In genomic region chr13:23497656-23498321, GRCm38 (mm10) we compare ENCODE assay signal across 8 mouse cellular contexts. TPM values are rescaled to one million over a fixed set of nuclear protein-coding genes. Genes with fewer than 3 reads are reported as not detected.
DNase-seq lines count a peak whose midpoint lies in the region; ATAC-seq and TF ChIP-seq lines count a peak whose summit lies in the region.

No protein-coding gene starts in this region.

- no peaks in the 10 kb centered on the region for H3K27me3 ChIP-seq in kidney, embryonic 14.5 days (ENCODE audit: control insufficient read depth, insufficient read depth, low read length)
- no peaks in the 10 kb centered on the region for H3K27me3 ChIP-seq in embryonic facial prominence, embryonic 11.5 days (ENCODE audit: control insufficient read depth, insufficient read depth, low read length)
- H3K27me3 ChIP-seq in hindbrain, embryonic 16.5 days (replicated peaks; ENCODE audit: control insufficient read depth, insufficient read depth, low read length): no peaks in the 10 kb centered on the region
- no peaks in the 10 kb centered on the region for H3K27me3 ChIP-seq in liver, embryonic 16.5 days (ENCODE audit: control insufficient read depth, insufficient read depth, low read depth, low read length)

- DNase-seq in kidney, adult 11 months: no peak
- DNase-seq in ES-E14 (ENCODE audit: low read depth, low spot score): peak; percentile 69
- peak; percentile 74 for DNase-seq in embryonic facial prominence, embryonic 11.5 days (ENCODE audit: low spot score)
- DNase-seq in ovary, postnatal 14 days (ENCODE audit: low spot score): no peak
- no peak for DNase-seq in gastrocnemius, postnatal 25 days

- 0 out of 2 replicates have a peak overlapping the region, but pooled peaks have one; percentile 38 for H3K9ac ChIP-seq in kidney, embryonic 14.5 days (ENCODE audit: low read depth, low read length)
- H3K9ac ChIP-seq in ES-E14 (ENCODE audit: insufficient read depth, low read depth, low read length, poor library complexity, severe bottlenecking): peak overlapping the region; percentile 44; the same call in 1 of the 2 replicates
- no peak overlapping the region for H3K9ac ChIP-seq in embryonic facial prominence, embryonic 11.5 days (replicated peaks; ENCODE audit: low read length)
- no peak overlapping the region for H3K9ac ChIP-seq in hindbrain, embryonic 16.5 days (ENCODE audit: low read depth, low read length)
- H3K9ac ChIP-seq in liver, embryonic 16.5 days (ENCODE audit: low read depth, low read length): no peak overlapping the region

- H3K9me3 ChIP-seq in kidney, embryonic 14.5 days (ENCODE audit: control insufficient read depth, low read length): no peaks in the 10 kb centered on the region
- H3K9me3 ChIP-seq in ES-E14 (ENCODE audit: control insufficient read depth, insufficient read depth, low read depth, low read length): no peaks in the 10 kb centered on the region
- H3K9me3 ChIP-seq in embryonic facial prominence, embryonic 11.5 days (replicated peaks; ENCODE audit: control insufficient read depth, low read length): no peaks in the 10 kb centered on the region
- H3K9me3 ChIP-seq in hindbrain, embryonic 16.5 days (ENCODE audit: control insufficient read depth, low read length): no peaks in the 10 kb centered on the region
- no peaks in the 10 kb centered on the region for H3K9me3 ChIP-seq in liver, embryonic 16.5 days (replicated peaks; ENCODE audit: control insufficient read depth, low read length)

- no peak overlapping the region for H3K27ac ChIP-seq in kidney, embryonic 14.5 days (ENCODE audit: low read depth, low read length)
- no peak overlapping the region for H3K27ac ChIP-seq in ES-E14 (ENCODE audit: insufficient read depth, low read depth, low read length, poor library complexity, severe bottlenecking)
- H3K27ac ChIP-seq in embryonic facial prominence, embryonic 11.5 days (replicated peaks; ENCODE audit: low read depth, low read length): no peak overlapping the region
- H3K27ac ChIP-seq in hindbrain, embryonic 16.5 days (ENCODE audit: low read depth, low read length): no peak overlapping the region
- no peak overlapping the region for H3K27ac ChIP-seq in liver, embryonic 16.5 days (ENCODE audit: low read length)

- H3K36me3 ChIP-seq in kidney, embryonic 14.5 days (ENCODE audit: control insufficient read depth, insufficient read depth, low read length): no peaks in the 10 kb centered on the region
- no peaks in the 10 kb centered on the region for H3K36me3 ChIP-seq in ES-E14 (ENCODE audit: control insufficient read depth, insufficient read depth, low read length, poor library complexity, severe bottlenecking)
- no peaks in the 10 kb centered on the region for H3K36me3 ChIP-seq in embryonic facial prominence, embryonic 11.5 days (replicated peaks; ENCODE audit: control insufficient read depth, insufficient read depth, low read depth, low read length)
- no peaks in the 10 kb centered on the region for H3K36me3 ChIP-seq in hindbrain, embryonic 16.5 days (ENCODE audit: control insufficient read depth, insufficient read depth, low read length)
- no peaks in the 10 kb centered on the region for H3K36me3 ChIP-seq in liver, embryonic 16.5 days (ENCODE audit: control insufficient read depth, insufficient read depth)

- peak overlapping the region; percentile 38 for H3K4me3 ChIP-seq in kidney, embryonic 14.5 days (ENCODE audit: low read length)
- H3K4me3 ChIP-seq in ES-E14 (ENCODE audit: insufficient read depth in 1 of 2, low read depth in 1 of 2, low read length in 2 of 2, poor library complexity in 1 of 2, severe bottlenecking in 1 of 2): peak overlapping the region; percentile 38 to 54
- H3K4me3 ChIP-seq in embryonic facial prominence, embryonic 11.5 days (ENCODE audit: low read depth, low read length): peak overlapping the region; percentile 26
- H3K4me3 ChIP-seq in hindbrain, embryonic 16.5 days (ENCODE audit: low read length): peak overlapping the region; percentile 29
- peak overlapping the region; percentile 48 for H3K4me3 ChIP-seq in liver, embryonic 16.5 days (ENCODE audit: low read depth, low read length)

- 2% methylated on average over 19 of the region's 19 CpGs for WGBS in kidney, embryonic 14.5 days
- 1% methylated on average over 19 of the region's 19 CpGs for WGBS in embryonic facial prominence, embryonic 11.5 days
- WGBS in hindbrain, embryonic 16.5 days: 5% methylated on average over 19 of the region's 19 CpGs
- 4% methylated on average over 19 of the region's 19 CpGs for WGBS in liver, embryonic 16.5 days (ENCODE audit: insufficient replicate concordance)

- H3K4me2 ChIP-seq in kidney, embryonic 14.5 days (replicated peaks; ENCODE audit: low read depth, low read length): peak overlapping the region; percentile 50
- peak overlapping the region; percentile 27 for H3K4me2 ChIP-seq in embryonic facial prominence, embryonic 11.5 days (ENCODE audit: low read depth, low read length)
- peak overlapping the region; percentile 50 for H3K4me2 ChIP-seq in hindbrain, embryonic 16.5 days (ENCODE audit: low read length)
- H3K4me2 ChIP-seq in liver, embryonic 16.5 days (ENCODE audit: low read depth, low read length): peak overlapping the region; percentile 60

- peaks cover 16% of the 10 kb centered on the region; the same call in 1 of the 2 replicates for H3K4me1 ChIP-seq in kidney, embryonic 14.5 days (ENCODE audit: control insufficient read depth, insufficient read depth, low read length)
- H3K4me1 ChIP-seq in ES-E14 (ENCODE audit: control insufficient read depth in 2 of 2, insufficient read depth in 2 of 2, low read length in 2 of 2, poor library complexity in 1 of 2): peaks cover 0 to 11% of the 10 kb centered on the region in 2 experiments; a peak in 2 of 4 replicates
- no peaks in the 10 kb centered on the region for H3K4me1 ChIP-seq in embryonic facial prominence, embryonic 11.5 days (ENCODE audit: control insufficient read depth, insufficient read depth, low read length)
- no peaks in the 10 kb centered on the region for H3K4me1 ChIP-seq in hindbrain, embryonic 16.5 days (ENCODE audit: control insufficient read depth, insufficient read depth, low read depth, low read length)
- H3K4me1 ChIP-seq in liver, embryonic 16.5 days (ENCODE audit: control insufficient read depth, low read depth, low read length): peaks cover 20% of the 10 kb centered on the region

- peak; percentile 25; the same call in 1 of the 2 replicates for ATAC-seq in kidney, embryonic 14.5 days (ENCODE audit: low FRiP score, low TSS enrichment)
- no peak for ATAC-seq in embryonic facial prominence, embryonic 11.5 days (replicated peaks; ENCODE audit: insufficient number of reproducible peaks, low FRiP score, low TSS enrichment, low read depth)
- no peak for ATAC-seq in hindbrain, embryonic 16.5 days
- ATAC-seq in liver, embryonic 16.5 days (ENCODE audit: low read depth): peak; percentile 48

- in situ Hi-C loops in ES-E14 (cut with MboI; ENCODE audit: low sequenced_read_pairs in 2 of 2, unreplicated experiment in 2 of 2): no loop called here

TF ChIP-seq in ES-E14, 5 proteins besides CTCF, POLR2A, EP300 and RAD21 (continues in another document):
- TF ChIP-seq CHD2 (IDR thresholded peaks at IDR 0.05; ENCODE audit: low read depth, low read length) (no peak), ZNF384 (IDR thresholded peaks at IDR 0.05; ENCODE audit: low read depth, low read length) (no peak), MAFK (IDR thresholded peaks at IDR 0.05; ENCODE audit: insufficient read depth, low read depth, low read length) (peak; percentile 66; the same call in 1 of the 2 replicates)

RNA-seq across cellular contexts. Expression of gene Btn2a2, which starts 9.1 kb away (rescaled TPM):
- polyA plus RNA-seq in kidney, embryonic 14.5 days (2014; fragmentation: Nextera tagmentation; extraction: Ambion mirVana): 0.31 and 0.87 TPM in 2 replicates
- total RNA-seq in ES-E14 (2012; rRNA removed): 0.95 and 1.5 TPM in 2 replicates
- 1.1 and 1.4 TPM in 2 replicates for polyA plus RNA-seq in embryonic facial prominence, embryonic 11.5 days (2014; fragmentation: Nextera tagmentation; extraction: Ambion mirVana)
- 0.14 TPM in 1 of 2 replicates, not detected in the other for polyA plus RNA-seq in hindbrain, embryonic 16.5 days (2015; fragmentation: Nextera tagmentation; extraction: Ambion mirVana)
- polyA plus RNA-seq in liver, embryonic 16.5 days (2015; fragmentation: Nextera tagmentation; extraction: Ambion mirVana): not detected in 2 replicates
- total RNA-seq in gastrocnemius, postnatal 25 days (2021): not detected

RNA-seq across cellular contexts. Expression of gene Btn1a1, which starts 32.1 kb away (rescaled TPM):
- 0.09 TPM in 2 replicates for polyA plus RNA-seq in kidney, embryonic 14.5 days (2014; fragmentation: Nextera tagmentation; extraction: Ambion mirVana)
- total RNA-seq in ES-E14 (2012; rRNA removed): 0.11 and 0.62 TPM in 2 replicates
- polyA plus RNA-seq in embryonic facial prominence, embryonic 11.5 days (2014; fragmentation: Nextera tagmentation; extraction: Ambion mirVana): 0.24 and 0.35 TPM in 2 replicates
- polyA plus RNA-seq in hindbrain, embryonic 16.5 days (2015; fragmentation: Nextera tagmentation; extraction: Ambion mirVana): 0.09 and 0.20 TPM in 2 replicates
- polyA plus RNA-seq in liver, embryonic 16.5 days (2015; fragmentation: Nextera tagmentation; extraction: Ambion mirVana): 1.9 and 2.0 TPM in 2 replicates
- not detected for total RNA-seq in gastrocnemius, postnatal 25 days (2021)

RNA-seq across cellular contexts. Expression of gene Hist1h4h, which starts 33.1 kb away (rescaled TPM):
- 6.1 and 9.9 TPM in 2 replicates for polyA plus RNA-seq in kidney, embryonic 14.5 days (2014; fragmentation: Nextera tagmentation; extraction: Ambion mirVana)
- total RNA-seq in ES-E14 (2012; rRNA removed): 2,382 and 2,804 TPM in 2 replicates
- 3.5 and 5.0 TPM in 2 replicates for polyA plus RNA-seq in embryonic facial prominence, embryonic 11.5 days (2014; fragmentation: Nextera tagmentation; extraction: Ambion mirVana)
- 2.6 and 2.7 TPM in 2 replicates for polyA plus RNA-seq in hindbrain, embryonic 16.5 days (2015; fragmentation: Nextera tagmentation; extraction: Ambion mirVana)
- polyA plus RNA-seq in liver, embryonic 16.5 days (2015; fragmentation: Nextera tagmentation; extraction: Ambion mirVana): 5.5 and 9.8 TPM in 2 replicates
- total RNA-seq in gastrocnemius, postnatal 25 days (2021): 100 to 1,000 TPM; 156 to 160 TPM

RNA-seq across cellular contexts. Expression of gene Hist1h2af, which starts 35.9 kb away (rescaled TPM):
- polyA plus RNA-seq in kidney, embryonic 14.5 days (2014; fragmentation: Nextera tagmentation; extraction: Ambion mirVana): 13.8 and 28.7 TPM in 2 replicates
- 1,402 and 1,887 TPM in 2 replicates for total RNA-seq in ES-E14 (2012; rRNA removed)
- 7.8 and 7.9 TPM in 2 replicates for polyA plus RNA-seq in embryonic facial prominence, embryonic 11.5 days (2014; fragmentation: Nextera tagmentation; extraction: Ambion mirVana)
- not detected in 2 replicates for polyA plus RNA-seq in hindbrain, embryonic 16.5 days (2015; fragmentation: Nextera tagmentation; extraction: Ambion mirVana)
- 2.0 and 6.7 TPM in 2 replicates for polyA plus RNA-seq in liver, embryonic 16.5 days (2015; fragmentation: Nextera tagmentation; extraction: Ambion mirVana)
- 10 to 100 TPM in 1 of 2 experiments, 1 to 10 TPM in 1; 9.5 to 14.9 TPM for total RNA-seq in gastrocnemius, postnatal 25 days (2021)

RNA-seq across cellular contexts. Expression of gene Hist1h3g, which starts 37.4 kb away (rescaled TPM):
- polyA plus RNA-seq in kidney, embryonic 14.5 days (2014; fragmentation: Nextera tagmentation; extraction: Ambion mirVana): 8.2 and 12.5 TPM in 2 replicates
- 436 and 621 TPM in 2 replicates for total RNA-seq in ES-E14 (2012; rRNA removed)
- polyA plus RNA-seq in embryonic facial prominence, embryonic 11.5 days (2014; fragmentation: Nextera tagmentation; extraction: Ambion mirVana): 6.1 and 7.8 TPM in 2 replicates
- polyA plus RNA-seq in hindbrain, embryonic 16.5 days (2015; fragmentation: Nextera tagmentation; extraction: Ambion mirVana): 0.66 TPM in 1 of 2 replicates, not detected in the other
- 11.0 and 14.8 TPM in 2 replicates for polyA plus RNA-seq in liver, embryonic 16.5 days (2015; fragmentation: Nextera tagmentation; extraction: Ambion mirVana)
- total RNA-seq in gastrocnemius, postnatal 25 days (2021): 1 to 10 TPM; 2.0 to 3.9 TPM

Comparison
In these comparisons a context has a peak if more than half of its experiments do, and no peak if none do; other contexts are left out.
1. ATAC-seq: peak in kidney, embryonic 14.5 days (single experiment) and liver, embryonic 16.5 days (single experiment); none in embryonic facial prominence, embryonic 11.5 days (single experiment) and hindbrain, embryonic 16.5 days (single experiment).
2. H3K9ac ChIP-seq: peak in kidney, embryonic 14.5 days (single experiment) and ES-E14 (single experiment); none in embryonic facial prominence, embryonic 11.5 days (single experiment), hindbrain, embryonic 16.5 days (single experiment) and liver, embryonic 16.5 days (single experiment).
3. DNase-seq: peak in ES-E14 (single experiment) and embryonic facial prominence, embryonic 11.5 days (single experiment); none in kidney, adult 11 months (single experiment), ovary, postnatal 14 days (single experiment) and gastrocnemius, postnatal 25 days (single experiment).
4. Peak in every context shown above with its lines, with median percentiles within 50 percentile points of each other: H3K4me2 ChIP-seq and H3K4me3 ChIP-seq.